Mouse (Mus musculus) macrophage (primary cell): ENCODE measurements around the gene Itm2b. TPM values are rescaled to one million over a fixed set of nuclear protein-coding genes. Genes with fewer than 3 reads are reported as not detected.

Experiments
- H3K27ac ChIP-seq: fragments of 350-480 bp; formaldehyde crosslinking; 2 replicates; pipeline ENCODE4 v1.9.0; 2021
- H3K36me3 ChIP-seq: fragments of 350-480 bp; formaldehyde crosslinking; 2 replicates; pipeline ENCODE4 v1.9.0; 2021; ENCODE audit errors: inconsistent target
- H3K4me3 ChIP-seq: fragments of 350-480 bp; formaldehyde crosslinking; 2 replicates; pipeline ENCODE4 v1.9.0; 2021; ENCODE audit errors: inconsistent target
- H3K79me2 ChIP-seq: fragments of 350-480 bp; formaldehyde crosslinking; 2 replicates; pipeline ENCODE4 v1.9.0; 2021; ENCODE audit errors: inconsistent target
- WGBS: methylation state at CpG from one replicate; pipeline ENCODE4 v1.1.7; 2026; ENCODE audit warnings: inconsistent platforms; ENCODE audit not compliant: missing documents; 5-methylcytosine and 5-hydroxymethylcytosine counted together
- polyA plus RNA-seq: library from polyadenylated mRNA; stranded (reverse); fragments of 250-400 nt; gene quantifications from 3 replicates; pipeline ENCODE4 v1.2.4, GENCODE M21; 2018; ENCODE audit warnings: inconsistent platforms

Itm2b gene
- polyA plus RNA-seq, 1 experiment from 2014 or later = 6,999 TPM

GRCm38 (mm10) chr14:73333880-73334279 lies 51.2 kb downstream of the Itm2b start:
- H3K36me3 ChIP-seq = no peaks in the 10 kb centered on the region
- peak overlapping the region; percentile 83 for H3K27ac ChIP-seq
- 2% methylated on average over 3 of the region's 3 CpGs for WGBS

GRCm38 (mm10) chr14:73331386-73331785 lies 53.7 kb downstream of the Itm2b start:
- H3K36me3 ChIP-seq = no peaks in the 10 kb centered on the region
- no peaks in the 10 kb centered on the region for H3K79me2 ChIP-seq
- no peak overlapping the region for H3K4me3 ChIP-seq
- WGBS = 90% methylated on average over 4 of the region's 4 CpGs
- no peak overlapping the region for H3K27ac ChIP-seq

More at GRCm38 (mm10) chr14:73333880-73334279, 51.2 kb downstream of the Itm2b start:
- H3K4me3 ChIP-seq = no peak overlapping the region
- H3K79me2 ChIP-seq = no peaks in the 10 kb centered on the region

GRCm38 (mm10) chr14:73329871-73330270 lies 55.2 kb downstream of the Itm2b start:
- Histone ChIP-seq H3K79me2 (no peaks in the 10 kb centered on the region), H3K36me3 (no peaks in the 10 kb centered on the region), H3K27ac (no peak overlapping the region), H3K4me3 (no peak overlapping the region)
- WGBS = 85% methylated on average over 2 of the region's 2 CpGs

GRCm38 (mm10) chr14:73326511-73326910 lies 58.6 kb downstream of the Itm2b start:
- 13% methylated on average over 8 of the region's 8 CpGs for WGBS
- Histone ChIP-seq H3K4me3 (peak overlapping the region; percentile 49), H3K27ac (peak overlapping the region; percentile 79), H3K79me2 (peaks cover 29% of the 10 kb centered on the region), H3K36me3 (no peaks in the 10 kb centered on the region)

- WGBS = under 1% methylated on average over 88 of the region's 135 CpGs
- Histone ChIP-seq H3K79me2 (peaks cover 37% of the 10 kb centered on the region), H3K36me3 (no peaks in the 10 kb centered on the region), H3K27ac (peak within 1 kb of the TSS; percentile 79), H3K4me3 (peak within 1 kb of the TSS; percentile 58)
Measured at GRCm38 (mm10) chr14:73325456-73326381, 59.4 kb downstream of the Itm2b start, which contains the start of gene Rb1. Gene Rb1, minus strand, starts transcription at chr14:73325822.

GRCm38 (mm10) chr14:73324634-73325455 lies 60.2 kb downstream of the Itm2b start:
- H3K36me3 ChIP-seq = no peaks in the 10 kb centered on the region
- under 1% methylated on average over 50 of the region's 55 CpGs for WGBS
- peaks cover 45% of the 10 kb centered on the region for H3K79me2 ChIP-seq
- peak overlapping the region; percentile 74 for H3K27ac ChIP-seq
- peak overlapping the region; percentile 58 for H3K4me3 ChIP-seq

GRCm38 (mm10) chr14:73323965-73324364 lies 61.1 kb downstream of the Itm2b start:
- no peak overlapping the region for H3K4me3 ChIP-seq
- peaks cover 54% of the 10 kb centered on the region for H3K79me2 ChIP-seq
- 93% methylated on average over 2 of the region's 2 CpGs for WGBS
- H3K27ac ChIP-seq = no peak overlapping the region
- peaks cover 3% of the 10 kb centered on the region; the same call in 1 of the 2 replicates for H3K36me3 ChIP-seq

GRCm38 (mm10) chr14:73322142-73322541 lies 62.9 kb downstream of the Itm2b start:
- Histone ChIP-seq H3K79me2 (peaks cover 70% of the 10 kb centered on the region), H3K36me3 (peaks cover 8% of the 10 kb centered on the region; the same call in 1 of the 2 replicates), H3K4me3 (no peak overlapping the region), H3K27ac (no peak overlapping the region)
- WGBS = 80% methylated on average over 2 of the region's 3 CpGs

- H3K4me3 ChIP-seq = no peak overlapping the region
- H3K79me2 ChIP-seq = peaks cover 97% of the 10 kb centered on the region
- H3K27ac ChIP-seq = no peak overlapping the region
- peaks cover 8% of the 10 kb centered on the region; the same call in 1 of the 2 replicates for H3K36me3 ChIP-seq
Measured at GRCm38 (mm10) chr14:73316933-73317332, 68.2 kb downstream of the Itm2b start.

- H3K27ac ChIP-seq = no peak overlapping the region
Measured at GRCm38 (mm10) chr14:73313864-73314263, 71.2 kb downstream of the Itm2b start.

GRCm38 (mm10) chr14:73313396-73313795 lies 71.7 kb downstream of the Itm2b start:
- H3K4me3 ChIP-seq = no peak overlapping the region
- H3K27ac ChIP-seq = no peak overlapping the region
- 90% methylated on average over 5 of the region's 5 CpGs for WGBS
- peaks cover 97% of the 10 kb centered on the region for H3K79me2 ChIP-seq
- no peaks in the 10 kb centered on the region; the same call in 1 of the 2 replicates for H3K36me3 ChIP-seq

More at GRCm38 (mm10) chr14:73313864-73314263, 71.2 kb downstream of the Itm2b start:
- peaks cover 97% of the 10 kb centered on the region for H3K79me2 ChIP-seq
- H3K4me3 ChIP-seq = no peak overlapping the region
- WGBS = 93% methylated on average over 4 of the region's 4 CpGs
- H3K36me3 ChIP-seq = peaks cover 4% of the 10 kb centered on the region; the same call in 1 of the 2 replicates

GRCm38 (mm10) chr14:73312909-73313308 lies 72.2 kb downstream of the Itm2b start:
- H3K79me2 ChIP-seq = peaks cover 100% of the 10 kb centered on the region
- H3K4me3 ChIP-seq = no peak overlapping the region
- 86% methylated on average over 5 of the region's 5 CpGs for WGBS
- H3K36me3 ChIP-seq = no peaks in the 10 kb centered on the region
- H3K27ac ChIP-seq = no peak overlapping the region
